Comparison of ENCODE assay signal across 20 mouse cellular contexts in genomic region chr3:99113266-99113837, GRCm38 (mm10).
"Had no signal": no experiment of that assay in that cellular context is flagged by ENCODE, and none has a peak within 500 bp of the region (broad histone marks: within the 10 kb centered on the region; RNA-seq: fewer than 3 reads in every experiment).

No protein-coding gene starts in this region.

- DNase-seq: kidney, adult 18-20 months; kidney, adult 9 months; kidney, postnatal 14 days; kidney, postnatal 4 days; left cerebral cortex, postnatal 4 days; liver, embryonic 13.5 days; lung, embryonic 14.5 days; retina, postnatal 1 day; thymus, adult 2 months; thymus, postnatal 14 days; thymus, postnatal 4 days had no signal

- H3K9me3 ChIP-seq: liver, embryonic 13.5 days; midbrain, embryonic 10.5 days; midbrain, embryonic 13.5 days; neural tube, embryonic 13.5 days had no signal

- H3K27ac ChIP-seq: liver, embryonic 13.5 days; macrophage; midbrain, embryonic 10.5 days; midbrain, embryonic 13.5 days; neural tube, embryonic 13.5 days; stomach, postnatal 0 days had no signal

- H3K27me3 ChIP-seq: liver, embryonic 13.5 days; megakaryocyte, embryonic 14.5 days; midbrain, embryonic 13.5 days; neural tube, embryonic 13.5 days had no signal

- H3K36me3 ChIP-seq: liver, embryonic 13.5 days; midbrain, embryonic 10.5 days; midbrain, embryonic 13.5 days; neural tube, embryonic 13.5 days had no signal

- ATAC-seq: lung, postnatal 0 days; midbrain, embryonic 13.5 days; midbrain, embryonic 16.5 days had no signal

- H3K9ac ChIP-seq: liver, embryonic 13.5 days; lung, embryonic 14.5 days; midbrain, embryonic 13.5 days; neural tube, embryonic 13.5 days had no signal

- H3K4me1 ChIP-seq: liver, embryonic 13.5 days; megakaryocyte, embryonic 14.5 days; midbrain, embryonic 10.5 days; midbrain, embryonic 13.5 days; neural tube, embryonic 13.5 days had no signal

- H3K4me2 ChIP-seq: liver, embryonic 13.5 days; lung, embryonic 14.5 days; midbrain, embryonic 13.5 days; neural tube, embryonic 13.5 days had no signal

- H3K4me3 ChIP-seq: liver, embryonic 13.5 days; megakaryocyte, embryonic 14.5 days; midbrain, embryonic 10.5 days; midbrain, embryonic 13.5 days; myocyte; neural tube, embryonic 13.5 days had no signal
